Mouse (Mus musculus): ENCODE data around the gene Vps29.
"Not testable (repeated sequence)": the region's sequence is repeated elsewhere in the genome, so short reads cannot be mapped to it uniquely, and the experiment has no call there.

Gene Vps29

DNA sequence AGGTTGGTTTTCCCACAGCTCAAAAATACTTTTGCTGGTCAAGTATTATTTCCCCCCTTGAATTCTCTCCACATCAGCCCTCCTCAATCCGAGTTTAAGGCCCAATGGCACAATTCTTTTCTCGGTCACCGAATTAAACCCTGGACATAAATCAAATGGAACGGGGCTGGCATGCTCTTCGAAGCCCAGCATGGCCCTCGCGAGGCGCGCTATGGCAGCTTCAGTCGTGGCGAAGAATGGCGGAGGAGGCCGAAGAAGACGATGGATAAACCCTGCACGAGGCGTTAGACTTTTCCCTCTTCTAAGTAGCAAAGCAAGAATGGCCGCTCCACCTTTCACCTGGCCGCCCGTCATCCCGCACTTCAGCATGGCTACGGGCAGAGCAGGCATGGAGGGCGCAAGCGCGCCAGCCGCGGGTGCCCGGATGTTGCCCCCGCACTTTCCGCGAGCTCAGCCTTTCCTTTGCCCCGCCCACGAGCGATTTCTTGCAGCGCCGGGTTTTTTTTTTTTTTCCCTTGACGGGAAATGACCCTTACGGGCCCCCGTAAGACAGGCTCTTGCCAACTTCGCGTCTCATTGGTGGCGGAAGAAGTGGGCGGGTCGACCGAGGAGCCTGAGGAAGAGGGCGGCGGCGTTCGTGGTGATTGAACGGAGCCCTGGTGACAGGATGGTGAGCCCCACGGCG lies at the start of gene Vps29, which contains the start of gene Rad9b:
Vps29 (plus strand) TSS at position 563 of the 685 bp plus-strand sequence.
Rad9b (minus strand) TSS at position 427 of the 685 bp plus-strand sequence.
- peak; percentile 100 for DNase-seq (ENCODE audit: low read depth)

DNA sequence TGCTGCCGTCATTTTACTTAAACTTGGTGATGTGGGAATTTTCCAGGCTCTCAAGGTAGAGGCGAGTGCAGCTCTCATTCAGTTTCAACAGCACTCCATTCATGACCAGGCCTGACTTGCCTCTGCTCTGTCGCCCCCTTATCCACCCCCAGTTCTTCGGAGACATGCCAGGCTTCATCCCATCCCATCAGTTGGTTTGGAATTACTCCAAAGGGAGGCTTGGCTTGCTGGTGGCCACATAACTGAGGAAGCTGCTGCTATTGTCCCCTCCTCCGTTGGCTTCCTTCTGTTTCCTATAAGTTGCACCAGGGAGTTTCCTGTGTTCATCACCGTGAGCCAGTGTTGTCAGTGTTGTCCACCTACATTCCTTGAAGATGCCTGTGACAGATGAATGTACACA lies 49.6 kb upstream of the Vps29 start:
- DNase-seq (ENCODE audit: low read depth) = no peak

DNA sequence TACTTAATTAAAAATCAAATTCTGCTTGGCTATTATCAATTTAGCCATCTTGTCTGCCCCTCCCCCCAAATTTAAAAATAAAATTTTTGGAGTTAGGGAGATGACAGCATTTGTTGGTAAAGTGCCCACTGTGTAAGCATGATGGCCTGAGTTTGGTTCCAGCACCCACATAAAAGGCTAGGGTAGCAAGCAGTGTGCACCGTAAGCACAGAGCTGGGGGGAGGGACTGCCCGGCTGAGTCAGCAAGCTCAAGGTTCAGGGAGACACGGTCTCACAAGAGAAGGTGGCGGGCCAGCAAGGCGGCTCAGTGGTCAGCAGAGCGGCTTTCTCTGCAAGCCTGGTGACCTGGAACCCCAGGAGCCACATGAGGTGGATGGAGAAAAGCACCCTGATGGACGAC lies 48.7 kb upstream of the Vps29 start:
- no peak for DNase-seq (ENCODE audit: low read depth)

DNA sequence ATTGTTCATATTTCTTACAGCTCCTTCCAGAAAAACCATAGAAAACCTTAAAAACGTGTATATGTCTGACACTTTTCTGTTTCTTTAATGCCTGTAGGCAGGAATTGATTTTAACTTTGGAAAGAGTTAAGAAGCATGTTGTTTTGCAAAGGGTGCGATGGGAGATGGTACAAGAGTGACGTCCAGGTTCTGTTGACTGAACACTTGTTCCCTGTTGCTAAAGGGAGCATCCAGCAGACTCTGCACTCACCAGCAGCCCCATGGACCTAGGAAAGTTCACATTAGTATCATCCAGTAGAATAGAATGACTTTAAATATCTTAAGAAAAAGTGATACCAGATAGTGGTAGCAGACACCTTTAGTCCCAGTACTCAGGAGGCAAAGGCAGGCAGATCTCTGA lies 47.6 kb upstream of the Vps29 start:
- no peak for DNase-seq (ENCODE audit: low read depth)

GRCm38 (mm10) chr5:122310699-122311098 lies 43.5 kb upstream of the Vps29 start:
- DNase-seq (ENCODE audit: low read depth) = no peak

GRCm38 (mm10) chr5:122311692-122312091 lies 42.5 kb upstream of the Vps29 start:
- DNase-seq (ENCODE audit: low read depth) = no peak

DNA sequence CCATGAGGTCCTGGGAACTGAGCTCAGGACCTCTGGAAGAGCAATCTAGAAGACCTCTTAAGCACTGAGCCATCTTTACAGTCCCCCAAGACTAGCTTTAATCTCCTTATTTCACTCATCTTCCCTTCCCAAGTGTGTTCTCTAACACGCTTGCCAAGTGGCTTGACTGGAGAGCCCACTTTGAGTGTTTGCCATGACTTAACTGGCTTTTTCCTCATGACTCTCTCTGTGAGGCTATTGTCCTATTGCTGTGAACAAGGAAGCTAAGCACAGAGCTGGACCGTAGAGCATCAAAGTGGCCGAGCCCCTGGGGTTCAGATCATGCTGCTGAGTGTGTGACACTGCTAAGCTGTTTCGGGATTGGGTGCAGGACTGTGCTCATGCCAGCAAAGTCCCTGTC lies 41.8 kb upstream of the Vps29 start:
- no peak for DNase-seq (ENCODE audit: low read depth)

DNA sequence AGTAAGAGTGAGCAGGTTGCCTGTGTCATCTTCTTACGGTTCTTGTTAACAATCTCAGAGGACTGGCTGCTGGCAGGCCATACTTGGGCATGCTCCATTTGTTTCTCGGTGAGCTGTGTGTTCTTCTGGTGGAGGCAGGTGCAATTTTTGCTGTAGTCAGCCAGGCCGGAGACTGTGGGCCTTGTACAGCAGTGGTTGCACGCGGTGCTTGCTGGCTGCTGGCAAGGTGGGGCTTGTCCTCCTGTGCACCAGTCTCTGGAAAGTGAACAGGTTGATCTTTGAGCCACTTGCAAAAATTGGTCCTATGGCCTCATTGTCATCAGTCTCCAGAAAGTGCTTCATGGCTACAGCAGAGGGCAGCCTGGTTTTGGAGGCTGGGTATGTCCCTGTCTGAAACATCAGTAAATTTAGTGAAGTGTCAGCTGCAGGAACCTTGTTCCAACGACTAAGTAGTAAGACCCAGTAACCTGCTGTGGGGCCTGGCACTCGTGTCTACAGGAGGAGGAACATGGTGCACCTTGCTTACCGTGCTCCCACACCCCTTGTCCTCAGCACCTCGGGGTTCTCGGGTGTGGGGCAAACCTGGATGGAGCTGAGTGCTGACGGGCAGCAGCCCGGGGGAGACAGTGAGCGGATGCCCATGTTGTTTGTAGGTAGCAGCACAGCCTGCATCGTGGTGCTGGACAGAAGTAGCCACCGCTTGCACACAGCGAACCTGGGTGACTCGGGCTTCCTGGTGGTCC lies 41.1 kb upstream of the Vps29 start:
- DNase-seq (ENCODE audit: low read depth) = no peak

DNA sequence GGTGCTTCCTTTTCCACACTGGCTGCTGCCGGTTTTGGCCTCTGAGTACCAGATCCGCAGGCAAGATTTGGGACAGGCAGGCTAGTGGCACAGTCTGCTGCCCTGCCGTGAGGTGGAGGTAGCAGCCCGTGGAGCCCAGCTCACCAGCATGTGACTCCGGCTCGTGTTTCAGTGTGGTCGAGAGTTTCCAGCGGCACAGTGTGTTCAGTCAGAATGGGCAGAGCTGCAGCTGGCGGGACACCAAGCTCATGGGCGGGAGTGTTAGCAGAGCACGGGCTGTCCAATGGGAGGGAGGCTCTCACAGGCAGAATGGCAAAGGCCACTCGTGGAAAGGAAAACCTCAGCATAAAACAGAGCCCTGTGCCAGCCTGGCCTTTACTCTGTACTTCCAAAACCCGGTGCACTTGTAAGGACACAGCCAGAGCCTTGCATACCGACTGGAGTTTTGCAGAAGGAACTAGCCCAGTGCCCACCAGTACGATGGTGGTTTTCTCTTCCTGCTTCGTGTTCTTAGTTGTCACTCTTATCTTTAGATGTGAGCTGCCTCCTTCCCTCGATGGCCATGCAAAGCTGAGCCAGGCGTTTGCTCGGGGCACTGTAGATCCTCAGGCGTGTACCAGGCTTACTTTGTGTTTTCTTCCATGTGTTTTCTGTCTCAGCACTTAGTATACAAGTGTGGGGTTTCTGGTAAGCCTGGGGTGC lies 39.1 kb upstream of the Vps29 start:
- DNase-seq (ENCODE audit: low read depth) = no peak

GRCm38 (mm10) chr5:122317329-122318045 lies 36.7 kb upstream of the Vps29 start:
- DNase-seq (ENCODE audit: low read depth) = no peak

- DNase-seq (ENCODE audit: low read depth) = peak; percentile 29
These were observed 36.1 kb upstream of the Vps29 start for GRCm38 (mm10) chr5:122318100-122318499.

DNA sequence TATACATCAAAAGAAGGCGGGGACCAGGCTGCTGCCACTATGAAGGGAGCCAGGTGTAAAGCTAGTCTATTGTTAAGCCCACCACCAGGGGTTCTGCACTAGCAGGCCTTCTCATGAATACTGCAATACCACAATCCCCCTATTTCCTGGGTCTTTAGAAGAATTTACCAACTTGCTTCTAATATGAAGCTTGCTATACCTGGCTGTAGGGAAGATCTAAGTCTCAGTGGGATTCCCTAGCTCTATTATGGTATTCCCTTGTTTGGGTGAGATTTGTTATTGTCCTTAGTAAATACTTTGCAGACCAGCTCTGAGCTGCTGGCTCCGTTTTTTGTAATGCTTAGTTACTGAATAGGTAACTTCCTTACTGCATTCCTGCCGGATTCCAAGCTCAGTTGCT lies 35.2 kb upstream of the Vps29 start:
- DNase-seq (ENCODE audit: low read depth) = not testable (repeated sequence)

GRCm38 (mm10) chr5:122319474-122320204 lies 34.5 kb upstream of the Vps29 start:
- DNase-seq (ENCODE audit: low read depth) = no peak

GRCm38 (mm10) chr5:122320205-122320781 lies 33.9 kb upstream of the Vps29 start:
- DNase-seq (ENCODE audit: low read depth) = no peak

DNA sequence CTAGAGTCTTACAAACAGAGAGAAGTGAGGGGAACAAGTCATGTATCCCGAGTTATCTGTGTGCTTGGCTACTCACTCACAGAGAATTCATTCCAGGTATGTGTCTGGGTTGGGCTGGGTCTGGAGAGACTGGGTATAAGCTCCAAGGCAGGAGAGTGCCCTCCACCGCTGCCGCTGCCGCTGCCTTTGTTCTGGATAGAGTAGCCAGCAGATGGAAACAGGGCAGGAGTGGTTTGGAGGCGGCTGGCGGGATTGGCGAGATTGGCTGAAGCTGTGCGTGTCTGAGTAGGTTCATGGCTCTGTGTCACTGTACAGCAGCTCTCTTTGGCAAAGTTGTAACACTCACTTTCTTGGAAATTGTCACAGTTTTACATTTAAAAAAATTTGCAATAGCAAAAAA lies 30.6 kb upstream of the Vps29 start:
- DNase-seq (ENCODE audit: low read depth) = no peak

DNA sequence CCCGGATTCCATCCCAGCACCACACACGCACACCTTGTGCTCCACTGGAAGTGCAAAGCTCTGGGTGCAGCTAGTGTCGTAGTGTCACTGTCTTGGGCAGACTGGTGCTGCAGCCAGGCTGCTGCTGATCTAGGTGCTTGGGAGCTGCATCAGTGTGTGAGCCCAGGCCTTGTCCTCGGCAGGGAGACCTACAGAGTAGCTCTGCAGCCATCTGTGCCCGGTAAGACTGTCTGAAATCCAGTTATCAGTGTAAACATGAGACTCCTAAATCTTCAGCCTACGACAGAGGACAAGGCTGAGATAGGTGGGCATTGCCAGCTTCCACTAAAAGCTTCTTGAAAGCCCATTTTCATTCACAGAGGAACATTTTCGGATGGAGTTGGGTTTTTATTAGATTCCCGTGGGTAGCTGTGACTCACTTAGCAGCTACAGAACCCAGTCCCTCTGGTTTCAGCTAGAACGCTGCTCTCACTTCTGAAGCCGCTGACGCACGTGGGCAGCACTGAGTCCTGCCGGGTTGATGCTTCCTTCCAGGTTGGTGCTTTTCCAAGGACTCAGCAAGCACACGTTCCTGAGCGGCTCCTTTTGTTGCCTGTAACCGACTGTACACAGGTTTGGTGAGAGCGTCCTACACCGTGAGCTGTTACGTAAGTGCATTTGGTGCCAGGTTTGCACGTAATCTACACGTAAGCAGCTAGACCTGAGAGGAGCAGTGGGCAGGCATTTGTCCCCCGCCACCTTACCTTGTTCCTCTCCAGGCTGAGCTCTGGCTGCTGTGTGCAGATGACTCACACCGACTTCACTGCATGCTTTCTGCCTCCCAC lies 29.3 kb upstream of the Vps29 start:
- DNase-seq (ENCODE audit: low read depth) = no peak

- DNase-seq (ENCODE audit: low read depth) = no peak
These were observed 28.7 kb upstream of the Vps29 start for GRCm38 (mm10) chr5:122325477-122325876.

DNA sequence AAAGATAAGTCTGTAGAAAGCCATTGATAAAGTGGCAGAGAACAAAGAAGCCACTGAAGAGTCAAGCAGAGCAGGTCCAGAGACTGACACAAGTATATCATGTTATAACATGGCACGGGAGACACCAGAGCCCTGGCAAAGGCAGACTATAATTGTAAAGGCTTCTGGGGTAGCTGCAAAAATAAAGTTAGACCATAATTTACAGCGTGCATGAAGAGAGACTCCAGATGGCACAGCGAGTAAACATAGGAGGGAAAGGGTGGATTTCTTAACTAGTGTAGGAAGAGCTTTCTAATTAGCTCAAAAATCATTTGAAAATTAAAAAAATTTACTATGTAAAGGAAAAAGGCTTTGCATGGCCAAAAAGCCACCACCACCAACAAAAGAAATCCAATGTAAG lies 26.9 kb upstream of the Vps29 start:
- DNase-seq (ENCODE audit: low read depth) = no peak

- no peak for DNase-seq (ENCODE audit: low read depth)
These were observed 23.9 kb upstream of the Vps29 start for GRCm38 (mm10) chr5:122330269-122330668.

GRCm38 (mm10) chr5:122334682-122335081 lies 19.5 kb upstream of the Vps29 start:
- DNase-seq (ENCODE audit: low read depth) = no peak

Measured in c-Kit-positive CD71-positive TER-119-negative erythroid progenitor cells, embryonic 14.5 days (primary cell).